Mouse (Mus musculus) hindbrain, postnatal 0 days (tissue): ENCODE results near the gene Pax5. TPM values are rescaled to one million over a fixed set of nuclear protein-coding genes. Genes with fewer than 3 reads are reported as not detected.
A peak's percentile ranks its signal among the peaks of the same experiment; 100 is the strongest.

Source experiments
- ATAC-seq: fragments of 200-750 bp; cut with Nextera tagmentation; 2 replicates; pipeline ENCODE4 v1.8.0; 2017; ENCODE audit warnings: mild to moderate bottlenecking, moderate TSS enrichment, moderate library complexity
- DNase-seq: peaks from one replicate; pipeline ENCODE4 v3.0.0-alpha.2; 2015; ENCODE audit warnings: low spot score
- H3K27ac ChIP-seq: fragments of 300-500 bp; sonication (generic); 2 replicates; pipeline ENCODE4 v1.5.1; 2014; ENCODE audit warnings: mild to moderate bottlenecking
- H3K27me3 ChIP-seq: fragments of 300-500 bp; sonication (generic); 2 replicates; pipeline ENCODE4 v1.6.1; 2014; ENCODE audit warnings: low read length, mixed read lengths; ENCODE audit not compliant: insufficient read depth
- H3K36me3 ChIP-seq: fragments of 300-500 bp; sonication (generic); 2 replicates; pipeline ENCODE4 v1.6.1; 2014; ENCODE audit warnings: low read length, mixed read lengths; ENCODE audit not compliant: insufficient read depth
- H3K4me1 ChIP-seq: fragments of 300-500 bp; sonication (generic); 2 replicates; pipeline ENCODE4 v1.6.1; 2014; ENCODE audit warnings: antibody characterized with exemption, low read length, mixed read lengths; ENCODE audit not compliant: insufficient read depth
- H3K4me2 ChIP-seq: fragments of 300-500 bp; sonication (generic); 2 replicates; pipeline ENCODE4 v1.6.1; 2014; ENCODE audit warnings: low read depth, mild to moderate bottlenecking, low read length, moderate library complexity, mixed read lengths
- H3K4me3 ChIP-seq: fragments of 300-500 bp; sonication (generic); 2 replicates; pipeline ENCODE4 v1.5.1; 2014; ENCODE audit warnings: low read length
- H3K9ac ChIP-seq: fragments of 300-500 bp; sonication (generic); replicated peaks from 2 replicates; pipeline ENCODE4 v1.6.1; 2014; ENCODE audit warnings: mild to moderate bottlenecking, low read length, moderate library complexity, mixed read lengths
- H3K9me3 ChIP-seq: fragments of 300-500 bp; sonication (generic); 2 replicates; pipeline ENCODE4 v1.6.1; 2016; ENCODE audit warnings: low read length, mixed read lengths
- CTCF ChIP-seq: IDR thresholded peaks from 2 replicates; pipeline ENCODE4 v1.5.1; 2016; ENCODE audit warnings: antibody characterized with exemption, control low read depth, low read depth
- WGBS: fragments of 180-500 bp; shearing (Covaris S2); extraction: QIAGEN DNeasy Blood & Tissue Kit; methylation state at CpG from one replicate; pipeline ENCODE4 v1.1.7; 2014; 5-methylcytosine and 5-hydroxymethylcytosine counted together
- polyA plus RNA-seq: library from polyadenylated mRNA; unstranded; fragments of >200 nt; fragmentation: Nextera tagmentation; extraction: Ambion mirVana; gene quantifications from 2 replicates; pipeline ENCODE4 v1.2.1, GENCODE M21; 2015
- total RNA-seq: library from RNA; depleted of rRNA; stranded (reverse); fragments of >200 nt; gene quantifications from 2 replicates; pipeline ENCODE4 v1.2.3, GENCODE M21; 2014

The Pax5 gene
- total and polyA plus RNA-seq, 2 experiments from 2014 or later = 0.81 to 10.0 TPM

DNA sequence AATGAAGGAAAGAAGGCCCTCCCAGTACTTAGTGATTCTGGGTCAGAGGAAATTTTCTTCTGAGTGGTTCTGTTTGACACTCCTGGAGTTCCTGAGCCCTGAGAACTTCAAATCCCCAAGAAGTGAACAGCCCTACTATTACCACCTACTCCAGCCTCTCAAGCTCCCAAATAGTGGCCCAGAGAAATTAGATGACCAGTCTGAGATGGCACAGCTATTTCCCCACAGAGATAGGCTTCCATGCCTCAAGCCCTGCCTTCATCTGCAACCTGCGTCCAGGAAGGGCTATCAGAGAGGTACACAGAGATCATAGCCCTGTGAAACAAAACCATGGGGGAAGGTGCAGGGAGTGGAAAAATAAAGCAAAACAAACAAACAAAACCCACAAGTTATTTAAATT is 3.4 kb downstream of the Pax5 start:
- Histone ChIP-seq H3K27me3 (peaks cover 72% of the 10 kb centered on the region), H3K36me3 (no peaks in the 10 kb centered on the region), H3K27ac (no peak overlapping the region), H3K9me3 (no peaks in the 10 kb centered on the region), H3K4me2 (no peak overlapping the region), H3K9ac (no peak overlapping the region), H3K4me3 (no peak overlapping the region), H3K4me1 (peaks cover 3% of the 10 kb centered on the region; the same call in 1 of the 2 replicates)
- no peak for ATAC-seq
- no peak for TF ChIP-seq CTCF
- WGBS = 50% methylated on average over 1 of the region's 1 CpGs
- DNase-seq = no peak

DNA sequence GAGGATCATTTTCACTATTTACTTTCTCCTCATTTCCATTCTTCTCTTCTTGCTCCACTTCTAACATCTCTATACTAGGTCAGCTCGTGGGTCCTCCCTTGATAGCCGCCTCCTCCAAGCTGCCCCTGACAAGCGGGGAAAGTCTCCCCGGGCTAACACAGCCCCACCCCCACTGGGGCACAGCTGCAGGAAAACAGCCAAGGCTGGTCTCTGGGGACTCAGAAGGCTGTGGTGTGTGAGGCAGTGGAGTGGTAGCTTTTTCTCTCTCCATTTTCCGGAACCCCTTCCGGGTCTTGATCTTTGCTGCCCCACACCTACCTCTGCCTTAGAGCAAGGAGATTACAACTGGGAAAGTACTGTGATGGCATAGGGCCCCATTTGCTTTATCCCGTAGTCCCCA is 4.3 kb downstream of the Pax5 start:
- ATAC-seq = no peak
- Histone ChIP-seq H3K4me1 (peaks cover 3% of the 10 kb centered on the region; the same call in 1 of the 2 replicates), H3K9me3 (no peaks in the 10 kb centered on the region), H3K27me3 (peaks cover 70% of the 10 kb centered on the region), H3K27ac (no peak overlapping the region), H3K36me3 (no peaks in the 10 kb centered on the region), H3K9ac (no peak overlapping the region), H3K4me3 (no peak overlapping the region), H3K4me2 (no peak overlapping the region)
- TF ChIP-seq CTCF = no peak
- 3% methylated on average over 7 of the region's 7 CpGs for WGBS
- no peak for DNase-seq

- no peak for ATAC-seq
- Histone ChIP-seq H3K9ac (no peak overlapping the region), H3K27me3 (peaks cover 74% of the 10 kb centered on the region), H3K27ac (no peak overlapping the region), H3K4me2 (no peak overlapping the region), H3K9me3 (no peaks in the 10 kb centered on the region), H3K4me3 (no peak overlapping the region), H3K4me1 (peaks cover 3% of the 10 kb centered on the region; the same call in 1 of the 2 replicates), H3K36me3 (no peaks in the 10 kb centered on the region)
- DNase-seq = no peak
- TF ChIP-seq CTCF = no peak
- WGBS = 12% methylated on average over 3 of the region's 3 CpGs
These were observed 5.1 kb downstream of the Pax5 start for GRCm38 (mm10) chr4:44705151-44705550.

- Histone ChIP-seq H3K36me3 (no peaks in the 10 kb centered on the region), H3K9me3 (no peaks in the 10 kb centered on the region), H3K4me2 (peak overlapping the region; percentile 59), H3K9ac (0 out of 2 replicates have a peak overlapping the region, but pooled peaks have one; percentile 17), H3K27me3 (peaks cover 75% of the 10 kb centered on the region), H3K27ac (no peak overlapping the region), H3K4me1 (peaks cover 3% of the 10 kb centered on the region; the same call in 1 of the 2 replicates), H3K4me3 (peak overlapping the region; percentile 36)
- TF ChIP-seq CTCF = no peak
- ATAC-seq (peak; percentile 97), DNase-seq (peak; percentile 90)
- under 1% methylated on average over 34 of the region's 38 CpGs for WGBS
These were observed 5.9 kb downstream of the Pax5 start for GRCm38 (mm10) chr4:44704369-44704745.

GRCm38 (mm10) chr4:44703686-44704368 is 6.5 kb downstream of the Pax5 start:
- 1% methylated on average over 52 of the region's 66 CpGs for WGBS
- no peak for ATAC-seq
- no peak overlapping the region for H3K27ac ChIP-seq

GRCm38 (mm10) chr4:44702891-44703685 is 7.2 kb downstream of the Pax5 start:
- peaks cover 3% of the 10 kb centered on the region; the same call in 1 of the 2 replicates for H3K4me1 ChIP-seq
- no peak for TF ChIP-seq CTCF
- H3K36me3 ChIP-seq = no peaks in the 10 kb centered on the region
- H3K9ac ChIP-seq = peak overlapping the region; percentile 17; the same call in 1 of the 2 replicates
- H3K4me3 ChIP-seq = peak overlapping the region; percentile 36
- no peaks in the 10 kb centered on the region for H3K9me3 ChIP-seq
- peak overlapping the region; percentile 59 for H3K4me2 ChIP-seq
- H3K27ac ChIP-seq = no peak overlapping the region
- WGBS = under 1% methylated on average over 56 of the region's 58 CpGs
- no peak for ATAC-seq
- DNase-seq = no peak
- H3K27me3 ChIP-seq = peaks cover 68% of the 10 kb centered on the region

More at GRCm38 (mm10) chr4:44703686-44704368, 6.5 kb downstream of the Pax5 start:
- Histone ChIP-seq H3K4me2 (peak overlapping the region; percentile 59), H3K4me1 (peaks cover 3% of the 10 kb centered on the region; the same call in 1 of the 2 replicates), H3K36me3 (no peaks in the 10 kb centered on the region), H3K9ac (peak overlapping the region; percentile 17; the same call in 1 of the 2 replicates), H3K27me3 (peaks cover 73% of the 10 kb centered on the region), H3K9me3 (no peaks in the 10 kb centered on the region), H3K4me3 (peak overlapping the region; percentile 36)
- no peak for DNase-seq
- no peak for TF ChIP-seq CTCF
